Mouse (Mus musculus) embryonic facial prominence, embryonic 15.5 days (tissue): ENCODE measurements around the gene Apba3. TPM values are rescaled to one million over a fixed set of nuclear protein-coding genes. Genes with fewer than 3 reads are reported as not detected.

Experiments
- microRNA-seq: library from miRNA; unstranded; fragments of <30 nt; microRNA quantifications from one replicate; pipeline ENCODE4, GENCODE M21; 2016; ENCODE audit warnings: borderline number of aligned reads
- polyA plus RNA-seq: library from polyadenylated mRNA; unstranded; fragments of >200 nt; fragmentation: Nextera tagmentation; extraction: Ambion mirVana; gene quantifications from 2 replicates; pipeline ENCODE4 v1.2.1, GENCODE M21; 2015

The Apba3 gene
- polyA plus RNA-seq, 1 experiment from 2014 or later: 77.4 TPM

Small RNAs within 50 kb of the gene (microRNA-seq; reads per million reads assigned to microRNA genes)
- gene Mir3057: 6.7 reads per million, percentile 25 among the genes with 10 or more reads in this experiment

Other genes with a start within 250 kb of the Apba3 start
- 1.4 and 1.9 TPM in 2 replicates for gene Diras1, start 241.3 kb upstream of the Apba3 start, polyA plus RNA-seq
- 21.7 and 22.7 TPM in 2 replicates for gene Slc39a3, start 229.5 kb upstream of the Apba3 start, polyA plus RNA-seq
- gene Sgta, start 206.8 kb upstream of the Apba3 start, polyA plus RNA-seq: 199 and 216 TPM in 2 replicates
- gene Thop1, start 196.9 kb upstream of the Apba3 start, polyA plus RNA-seq: 81.3 and 87.7 TPM in 2 replicates
- gene Creb3l3, start 168.1 kb upstream of the Apba3 start, polyA plus RNA-seq: 0.89 and 0.92 TPM in 2 replicates
- gene Map2k2, start 161.0 kb upstream of the Apba3 start, polyA plus RNA-seq: 189 and 197 TPM in 2 replicates
- 57.6 and 59.4 TPM in 2 replicates for gene Zbtb7a, start 131.7 kb upstream of the Apba3 start, polyA plus RNA-seq
- gene Pias4, start 99.0 kb upstream of the Apba3 start, polyA plus RNA-seq: 52.0 and 52.7 TPM in 2 replicates
- gene Eef2, start 90.3 kb upstream of the Apba3 start, polyA plus RNA-seq: 654 and 688 TPM in 2 replicates
- 65.4 and 67.7 TPM in 2 replicates for gene Dapk3, start 84.0 kb upstream of the Apba3 start, polyA plus RNA-seq
- 0.13 and 0.21 TPM in 2 replicates for gene 4930442H23Rik, start 83.1 kb upstream of the Apba3 start, polyA plus RNA-seq
- 0.36 and 0.54 TPM in 2 replicates for gene Nmrk2, start 64.9 kb upstream of the Apba3 start, polyA plus RNA-seq
- gene Atcay, start 36.1 kb upstream of the Apba3 start, polyA plus RNA-seq: 0.47 and 0.69 TPM in 2 replicates
- gene Zfr2, start 33.8 kb upstream of the Apba3 start, polyA plus RNA-seq: 13.7 and 16.0 TPM in 2 replicates
- gene Matk, start 14.0 kb upstream of the Apba3 start, polyA plus RNA-seq: 7.1 and 9.1 TPM in 2 replicates
- 199 and 203 TPM in 2 replicates for gene Mrpl54, start within 50 bp of the Apba3 start, polyA plus RNA-seq
- gene Tjp3, start 24.6 kb downstream of the Apba3 start, polyA plus RNA-seq: 15.1 and 22.6 TPM in 2 replicates
- gene Pip5k1c, start 26.0 kb downstream of the Apba3 start, polyA plus RNA-seq: 51.1 and 53.8 TPM in 2 replicates
- 41.4 and 44.0 TPM in 2 replicates for gene Cactin, start 54.1 kb downstream of the Apba3 start, polyA plus RNA-seq
- 13.2 and 14.2 TPM in 2 replicates for gene Tbxa2r, start 61.8 kb downstream of the Apba3 start, polyA plus RNA-seq
- 0.29 and 0.35 TPM in 2 replicates for gene Gipc3, start 76.3 kb downstream of the Apba3 start, polyA plus RNA-seq
- gene Hmg20b, start 83.5 kb downstream of the Apba3 start, polyA plus RNA-seq: 94.7 and 96.1 TPM in 2 replicates
- 15.8 and 16.2 TPM in 2 replicates for gene Mfsd12, start 90.5 kb downstream of the Apba3 start, polyA plus RNA-seq
- 0.73 and 1.3 TPM in 2 replicates for gene 4930404N11Rik, start 98.9 kb downstream of the Apba3 start, polyA plus RNA-seq
- gene Fzr1, start 111.6 kb downstream of the Apba3 start, polyA plus RNA-seq: 98.8 and 102 TPM in 2 replicates
- gene Dohh, start 117.5 kb downstream of the Apba3 start, polyA plus RNA-seq: 83.1 and 85.2 TPM in 2 replicates
- 3.1 and 3.2 TPM in 2 replicates for gene Gm48551, start 117.5 kb downstream of the Apba3 start, polyA plus RNA-seq
- gene Gm48552, start 122.0 kb downstream of the Apba3 start, polyA plus RNA-seq: 1.6 and 2.9 TPM in 2 replicates
- gene Smim24, start 126.1 kb downstream of the Apba3 start, polyA plus RNA-seq: 5.0 and 8.3 TPM in 2 replicates
- gene Nfic, start 188.7 kb downstream of the Apba3 start, polyA plus RNA-seq: 138 and 139 TPM in 2 replicates
- 1.4 and 1.6 TPM in 2 replicates for gene Celf5, start 215.7 kb downstream of the Apba3 start, polyA plus RNA-seq
- 81.9 and 89.1 TPM in 2 replicates for gene Ncln, start 229.4 kb downstream of the Apba3 start, polyA plus RNA-seq
- 0.77 and 1.1 TPM in 2 replicates for gene S1pr4, start 233.2 kb downstream of the Apba3 start, polyA plus RNA-seq